Mouse (Mus musculus) lung, embryonic 16.5 days (tissue): ENCODE results near the gene Ryr2. TPM values are rescaled to one million over a fixed set of nuclear protein-coding genes. Genes with fewer than 3 reads are reported as not detected.

Experiments
- ATAC-seq: fragments of 200-750 bp; cut with Nextera tagmentation; 2 replicates; pipeline ENCODE4 v1.8.0; 2017; ENCODE audit warnings: low read depth, mild to moderate bottlenecking, moderate library complexity
- H3K27ac ChIP-seq: fragments of 300-500 bp; sonication (generic); 2 replicates; pipeline ENCODE4 v1.5.1; 2014; ENCODE audit warnings: mild to moderate bottlenecking, control low read depth, low read length
- H3K27me3 ChIP-seq: fragments of 300-500 bp; sonication (generic); 2 replicates; pipeline ENCODE4 v1.6.1; 2014; ENCODE audit warnings: low read depth, low read length, mixed read lengths; ENCODE audit not compliant: control insufficient read depth, insufficient read depth
- H3K36me3 ChIP-seq: fragments of 300-500 bp; sonication (generic); 2 replicates; pipeline ENCODE4 v1.6.1; 2014; ENCODE audit warnings: low read length; ENCODE audit not compliant: control insufficient read depth, insufficient read depth
- H3K4me1 ChIP-seq: fragments of 300-500 bp; sonication (generic); replicated peaks from 2 replicates; pipeline ENCODE4 v1.6.1; 2014; ENCODE audit warnings: low read length, mixed read lengths; ENCODE audit not compliant: control insufficient read depth, insufficient read depth
- H3K4me2 ChIP-seq: fragments of 300-500 bp; sonication (generic); 2 replicates; pipeline ENCODE4 v1.6.1; 2014; ENCODE audit warnings: low read depth, low read length, control low read depth
- H3K4me3 ChIP-seq: fragments of 300-500 bp; sonication (generic); 2 replicates; pipeline ENCODE4 v1.5.1; 2014; ENCODE audit warnings: mild to moderate bottlenecking, low read length, control low read depth
- H3K9ac ChIP-seq: fragments of 300-500 bp; sonication (generic); 2 replicates; pipeline ENCODE4 v1.6.1; 2014; ENCODE audit warnings: low read length, control low read depth
- H3K9me3 ChIP-seq: fragments of 300-500 bp; sonication (generic); 2 replicates; pipeline ENCODE4 v1.6.1; 2016; ENCODE audit warnings: low read length; ENCODE audit not compliant: control insufficient read depth
- WGBS: fragments of 180-500 bp; shearing (Covaris S2); extraction: QIAGEN DNeasy Blood & Tissue Kit; methylation state at CpG from one replicate; pipeline ENCODE4 v1.1.7; 2014; 5-methylcytosine and 5-hydroxymethylcytosine counted together
- polyA plus RNA-seq: library from polyadenylated mRNA; unstranded; fragments of >200 nt; fragmentation: Nextera tagmentation; extraction: Ambion mirVana; gene quantifications from 2 replicates; pipeline ENCODE4 v1.2.1, GENCODE M21; 2015

Ryr2 gene
- polyA plus RNA-seq, 1 experiment from 2014 or later, result 1.5 TPM

DNA sequence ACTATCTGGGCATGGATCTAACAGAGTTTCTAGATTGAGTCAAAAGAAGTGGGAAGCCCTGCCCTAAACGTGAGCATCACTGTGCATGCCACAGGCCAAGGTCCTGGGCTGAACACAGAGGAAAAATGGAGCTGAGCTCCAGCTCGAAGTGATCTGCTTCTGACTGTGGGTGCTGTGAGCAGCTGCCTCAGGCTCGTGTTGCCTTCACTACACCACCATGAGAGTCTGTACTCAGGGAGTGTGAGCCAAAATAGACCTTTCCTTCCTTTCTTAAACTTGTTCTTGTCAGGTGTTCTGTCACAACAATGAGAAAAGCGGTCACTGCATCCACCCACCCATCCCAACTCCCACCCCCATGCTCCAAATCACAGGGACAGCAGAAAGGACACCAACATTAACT is 27.2 kb downstream of the Ryr2 start:
- Histone ChIP-seq H3K9ac (no peak overlapping the region), H3K27ac (no peak overlapping the region), H3K4me2 (no peak overlapping the region), H3K4me1 (0 out of 2 replicates have a peak, but pooled peaks cover 4% of the 10 kb centered on the region), H3K9me3 (no peaks in the 10 kb centered on the region), H3K4me3 (no peak overlapping the region), H3K27me3 (no peaks in the 10 kb centered on the region), H3K36me3 (no peaks in the 10 kb centered on the region)
- no peak for ATAC-seq
- 76% methylated on average over 4 of the region's 4 CpGs for WGBS

DNA sequence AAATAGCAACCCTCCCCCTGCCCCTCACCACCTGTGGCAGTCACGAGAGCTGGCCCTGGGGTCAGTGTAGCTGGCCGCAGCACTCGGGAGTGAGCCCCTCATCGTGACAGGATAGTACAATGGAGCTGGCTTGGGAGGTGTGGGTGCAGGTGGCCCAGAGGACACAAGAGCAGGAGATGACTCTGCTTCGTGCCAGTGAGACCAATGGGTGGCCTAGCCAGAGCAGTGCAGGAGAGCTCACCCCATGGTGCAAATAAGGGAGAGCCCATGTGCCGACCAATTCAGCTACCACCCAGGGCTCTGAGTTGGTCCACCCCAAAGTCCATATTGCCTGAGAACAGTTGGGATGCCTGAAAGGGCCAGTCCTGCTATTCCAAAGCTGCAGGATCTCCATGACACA is 31.8 kb downstream of the Ryr2 start:
- Histone ChIP-seq H3K4me2 (no peak overlapping the region), H3K9me3 (no peaks in the 10 kb centered on the region), H3K4me3 (no peak overlapping the region), H3K27ac (no peak overlapping the region), H3K36me3 (no peaks in the 10 kb centered on the region), H3K27me3 (no peaks in the 10 kb centered on the region), H3K4me1 (no peaks in the 10 kb centered on the region), H3K9ac (no peak overlapping the region)
- WGBS, result 77% methylated on average over 6 of the region's 6 CpGs
- ATAC-seq, result no peak

DNA sequence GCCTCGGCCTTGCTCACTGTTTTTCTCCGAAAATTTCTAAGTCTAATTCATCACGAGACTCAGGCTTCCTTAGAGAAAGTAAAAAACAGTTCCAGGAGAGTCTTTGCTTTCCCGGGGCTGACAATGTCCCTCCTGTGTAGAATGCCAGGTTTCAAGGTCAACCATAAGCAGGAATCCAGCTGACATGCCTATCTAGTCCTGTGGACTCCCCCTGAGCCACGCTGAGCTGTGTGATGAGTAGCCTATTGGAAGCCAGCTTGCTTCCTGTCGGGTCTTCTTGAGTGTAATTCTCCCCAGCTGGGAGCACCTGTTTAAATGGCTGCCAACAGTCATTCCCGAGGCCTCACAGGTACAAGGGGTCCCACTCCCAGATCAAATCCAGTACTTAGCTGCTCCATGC is 34.2 kb downstream of the Ryr2 start:
- Histone ChIP-seq H3K9ac (no peak overlapping the region), H3K4me1 (no peaks in the 10 kb centered on the region), H3K27ac (no peak overlapping the region), H3K4me3 (no peak overlapping the region), H3K9me3 (no peaks in the 10 kb centered on the region), H3K36me3 (no peaks in the 10 kb centered on the region), H3K27me3 (no peaks in the 10 kb centered on the region), H3K4me2 (no peak overlapping the region)
- ATAC-seq, result no peak
- 58% methylated on average over 7 of the region's 7 CpGs for WGBS

DNA sequence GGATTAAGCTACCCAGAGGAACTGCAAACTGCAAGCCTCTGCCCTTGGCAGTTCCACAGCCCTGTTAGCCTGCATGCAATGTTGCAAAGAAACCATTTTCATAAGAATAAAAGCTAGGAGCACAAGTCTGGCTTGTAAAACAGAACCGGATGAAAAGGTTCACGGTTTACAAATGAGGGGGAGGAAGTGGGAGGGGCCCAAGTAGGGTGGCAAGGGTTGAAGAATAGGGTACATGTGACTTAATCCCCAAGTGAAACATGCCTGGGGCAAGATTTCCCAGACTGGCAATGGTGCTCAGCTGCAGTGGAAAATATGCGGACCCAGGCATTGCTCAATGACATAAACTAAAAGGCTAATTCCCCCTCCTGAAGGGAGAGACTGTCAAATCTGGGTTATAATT is 34.6 kb downstream of the Ryr2 start:
- H3K4me3 ChIP-seq, result no peak overlapping the region
- no peaks in the 10 kb centered on the region for H3K4me1 ChIP-seq
- no peaks in the 10 kb centered on the region for H3K9me3 ChIP-seq
- no peak overlapping the region for H3K27ac ChIP-seq
- no peak overlapping the region for H3K4me2 ChIP-seq
- H3K27me3 ChIP-seq, result no peaks in the 10 kb centered on the region
- 42% methylated on average over 3 of the region's 3 CpGs for WGBS
- no peaks in the 10 kb centered on the region for H3K36me3 ChIP-seq
- no peak overlapping the region for H3K9ac ChIP-seq
- no peak for ATAC-seq

DNA sequence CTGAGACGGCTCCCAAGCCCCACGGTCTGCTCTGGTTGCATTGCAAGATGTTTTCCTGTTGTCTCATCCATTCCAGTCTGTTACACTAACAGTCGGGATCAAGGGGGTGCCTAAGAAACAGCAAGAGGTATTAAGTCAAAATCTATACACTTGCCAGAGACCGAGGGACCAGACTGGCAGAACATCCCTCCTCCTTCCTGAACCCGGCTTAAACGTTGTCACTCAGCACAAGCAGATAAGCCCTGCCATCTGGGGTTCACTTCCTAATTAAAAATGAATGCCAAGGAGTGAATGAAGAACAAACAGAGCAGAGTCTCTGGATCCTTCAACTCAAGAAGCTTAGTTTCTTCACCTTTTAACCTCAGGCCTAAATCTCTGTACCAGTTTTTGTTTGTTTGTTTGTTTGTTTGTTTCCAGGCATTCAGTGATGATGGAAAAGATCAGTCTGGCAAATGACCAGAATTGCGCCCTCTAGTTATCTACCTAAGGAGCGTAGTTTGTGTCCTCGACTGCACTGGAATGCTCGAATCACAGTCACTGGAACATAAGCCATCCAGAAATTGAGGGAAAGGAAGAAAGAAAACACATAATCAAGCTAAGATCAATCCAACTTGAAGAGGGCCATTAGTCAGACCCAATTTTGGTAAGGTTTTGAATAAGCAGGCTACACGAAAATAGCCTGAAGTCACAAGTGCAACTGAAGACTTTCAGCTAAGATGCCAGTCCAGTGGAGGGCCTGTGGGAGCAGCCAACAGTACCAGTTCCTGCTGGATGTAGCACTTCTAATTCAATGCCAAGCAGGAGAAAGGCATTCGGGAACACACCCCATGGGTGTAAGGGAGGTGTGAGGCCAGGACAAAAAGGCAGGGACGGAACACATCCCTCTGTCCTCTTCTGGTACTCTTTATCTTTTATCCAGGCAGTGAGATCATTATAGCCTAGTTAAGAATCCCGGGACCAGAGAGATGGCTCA is 36.3 kb downstream of the Ryr2 start:
- no peak overlapping the region for H3K4me2 ChIP-seq
- no peak overlapping the region for H3K9ac ChIP-seq
- H3K4me3 ChIP-seq, result no peak overlapping the region
- no peak overlapping the region for H3K27ac ChIP-seq
- no peaks in the 10 kb centered on the region for H3K27me3 ChIP-seq
- no peak for ATAC-seq
- H3K36me3 ChIP-seq, result no peaks in the 10 kb centered on the region
- no peaks in the 10 kb centered on the region for H3K9me3 ChIP-seq
- WGBS, result 70% methylated on average over 14 of the region's 14 CpGs
- no peaks in the 10 kb centered on the region for H3K4me1 ChIP-seq

DNA sequence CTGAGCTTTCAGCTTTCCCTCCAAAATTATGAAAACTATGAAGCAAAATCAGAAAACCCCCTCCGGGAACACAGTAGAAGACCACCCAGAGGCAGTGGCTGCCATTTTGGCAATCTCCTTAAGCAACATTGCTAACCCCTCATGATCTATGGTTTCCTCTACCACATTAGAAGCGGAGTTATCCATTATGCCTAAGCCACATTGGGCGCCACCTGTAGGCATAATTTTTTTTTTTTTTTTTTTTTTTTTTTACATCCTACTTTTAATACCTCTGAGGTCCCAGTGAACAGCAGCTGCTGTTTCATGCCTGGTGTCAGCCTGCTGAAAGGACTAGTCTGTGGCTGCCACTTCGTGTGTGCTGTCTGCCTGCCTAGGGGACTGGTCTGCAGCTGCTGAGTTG is 42.2 kb downstream of the Ryr2 start:
- no peaks in the 10 kb centered on the region for H3K36me3 ChIP-seq
- no peaks in the 10 kb centered on the region for H3K27me3 ChIP-seq
- H3K4me1 ChIP-seq, result no peaks in the 10 kb centered on the region
- no peaks in the 10 kb centered on the region for H3K9me3 ChIP-seq
- no peak overlapping the region for H3K4me3 ChIP-seq
- 90% methylated on average over 4 of the region's 4 CpGs for WGBS
- no peak overlapping the region for H3K27ac ChIP-seq
- no peak overlapping the region for H3K9ac ChIP-seq
- no peak for ATAC-seq
- H3K4me2 ChIP-seq, result no peak overlapping the region

DNA sequence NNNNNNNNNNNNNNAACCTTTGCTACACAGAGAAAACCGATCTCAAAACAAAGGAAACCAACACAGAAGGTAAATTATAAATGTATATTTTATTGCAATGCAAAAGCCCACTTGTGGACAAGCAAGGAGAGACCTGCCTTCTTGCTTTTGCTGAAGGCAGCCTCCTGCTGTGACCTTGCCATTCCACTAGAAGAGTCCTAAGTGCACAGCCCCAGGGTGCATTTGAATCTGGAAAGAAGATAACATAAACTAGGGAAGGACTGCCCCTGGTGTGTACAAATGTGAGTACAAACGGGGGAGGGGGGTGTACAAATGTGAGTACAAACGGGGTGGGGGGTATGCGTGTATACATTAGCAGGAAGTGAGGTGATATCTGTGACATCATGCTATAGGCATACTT is 43.2 kb downstream of the Ryr2 start:
- no peaks in the 10 kb centered on the region for H3K4me1 ChIP-seq
- no peaks in the 10 kb centered on the region for H3K27me3 ChIP-seq
- H3K27ac ChIP-seq, result no peak overlapping the region
- WGBS, result 66% methylated on average over 4 of the region's 4 CpGs
- ATAC-seq, result no peak
- H3K4me2 ChIP-seq, result no peak overlapping the region
- H3K36me3 ChIP-seq, result no peaks in the 10 kb centered on the region
- H3K9ac ChIP-seq, result no peak overlapping the region
- no peak overlapping the region for H3K4me3 ChIP-seq
- no peaks in the 10 kb centered on the region for H3K9me3 ChIP-seq

DNA sequence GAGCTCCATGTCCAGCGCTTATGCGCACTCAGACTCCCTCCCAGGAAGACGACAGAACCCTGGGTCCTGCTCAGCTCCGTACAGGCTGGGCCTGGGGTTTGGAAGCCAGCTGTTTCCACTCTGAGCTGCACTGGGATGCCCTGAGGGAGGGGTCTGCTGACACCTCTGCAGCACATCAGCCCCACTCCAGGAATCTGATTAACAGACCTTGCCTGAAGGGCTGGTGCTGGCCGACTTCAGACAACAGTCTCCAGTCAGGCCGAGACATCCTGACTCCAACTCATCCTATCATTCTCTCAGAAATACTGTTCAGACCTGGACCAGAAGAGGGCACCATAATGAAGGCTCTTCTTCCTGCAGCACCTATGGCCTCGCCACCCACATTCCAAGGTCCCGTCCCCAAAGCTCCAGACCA is 49.4 kb downstream of the Ryr2 start:
- Histone ChIP-seq H3K4me1 (no peaks in the 10 kb centered on the region), H3K4me3 (no peak overlapping the region), H3K4me2 (no peak overlapping the region), H3K36me3 (no peaks in the 10 kb centered on the region), H3K9me3 (no peaks in the 10 kb centered on the region), H3K9ac (no peak overlapping the region), H3K27me3 (no peaks in the 10 kb centered on the region), H3K27ac (no peak overlapping the region)
- ATAC-seq, result no peak
- 44% methylated on average over 8 of the region's 8 CpGs for WGBS

DNA sequence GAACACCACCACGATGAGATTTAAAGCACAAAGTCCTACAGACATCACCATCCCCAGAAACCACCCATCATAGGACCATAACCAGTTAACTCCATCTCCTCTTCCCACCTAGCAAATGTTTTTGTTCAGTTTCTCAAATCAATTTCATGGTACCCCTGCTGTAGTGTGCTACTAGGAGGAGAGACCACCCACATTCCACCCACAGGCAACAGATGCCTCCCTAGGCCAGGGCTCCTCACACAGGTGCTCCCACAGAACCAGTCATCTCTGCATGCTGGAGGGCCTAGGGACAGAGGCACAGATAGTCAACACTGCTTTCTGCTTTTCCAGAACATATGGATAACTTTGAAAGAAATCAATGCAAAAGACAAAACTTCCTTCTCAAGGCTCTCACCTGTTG is 50.8 kb downstream of the Ryr2 start:
- Histone ChIP-seq H3K27ac (no peak overlapping the region), H3K4me1 (no peaks in the 10 kb centered on the region), H3K4me3 (no peak overlapping the region), H3K9ac (no peak overlapping the region), H3K4me2 (no peak overlapping the region), H3K9me3 (no peaks in the 10 kb centered on the region), H3K36me3 (no peaks in the 10 kb centered on the region), H3K27me3 (no peaks in the 10 kb centered on the region)
- WGBS, result 65% methylated on average over 1 of the region's 1 CpGs
- no peak for ATAC-seq
